Mouse (Mus musculus) lung, postnatal 0 days (tissue): ENCODE data around the gene Blm.

Experiments used
- CTCF ChIP-seq: IDR thresholded peaks from 2 replicates; pipeline ENCODE4 v1.5.1; 2016; ENCODE audit warnings: antibody characterized with exemption, mild to moderate bottlenecking
- EP300 ChIP-seq: IDR thresholded peaks from 2 replicates; pipeline ENCODE4 v1.6.1; 2016; ENCODE audit warnings: antibody characterized with exemption, mild to moderate bottlenecking, control low read depth

DNA sequence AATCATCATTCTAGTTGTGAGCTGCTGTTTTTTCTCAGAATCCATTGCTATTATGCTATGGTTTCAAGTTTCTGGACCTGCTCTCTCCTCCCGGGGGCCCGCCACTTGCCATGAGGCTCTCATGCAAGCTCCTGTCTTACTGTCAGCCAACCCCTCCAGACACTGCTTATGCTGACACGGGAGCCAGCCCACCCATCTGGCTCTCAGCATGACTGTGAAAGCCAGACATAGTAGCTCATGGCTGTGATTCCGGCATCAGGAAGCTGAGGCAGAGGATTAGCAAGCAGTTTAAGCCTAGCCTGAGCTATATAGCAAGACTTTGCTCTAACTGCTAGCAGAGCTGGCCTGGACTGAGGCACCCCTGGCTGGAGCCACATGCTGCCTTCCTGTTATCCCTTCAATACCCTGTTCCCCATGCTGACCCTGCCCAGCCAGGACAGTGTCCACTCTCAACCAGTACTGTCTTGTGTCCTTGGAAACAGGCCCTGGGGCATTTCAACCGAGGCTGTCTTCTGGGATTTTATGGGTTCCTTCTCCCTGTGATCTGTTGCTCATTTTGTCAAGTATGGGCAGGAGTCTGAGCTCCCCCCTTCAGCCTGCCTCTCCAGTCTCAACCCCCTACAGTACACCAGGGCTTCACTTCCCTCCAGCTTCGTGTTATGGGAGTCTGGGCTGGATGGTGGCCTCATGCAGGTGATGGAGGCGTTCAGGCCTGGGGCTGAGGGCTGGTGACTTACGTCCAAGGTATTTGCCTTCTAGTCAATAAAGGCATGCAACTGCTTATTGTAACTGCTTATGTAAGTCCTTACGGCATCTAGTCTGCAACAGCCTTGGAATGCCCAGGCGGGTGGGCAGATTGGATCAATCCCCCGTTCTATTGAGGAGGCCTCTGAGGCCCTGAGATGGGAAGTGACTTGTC is 92.7 kb downstream of the Blm start:
- TF ChIP-seq CTCF (no peak), EP300 (no peak)
